Mouse (Mus musculus): ENCODE results near the gene Fhit. TPM values are rescaled to one million over a fixed set of nuclear protein-coding genes. Genes with fewer than 3 reads are reported as not detected.

Fhit gene
- polyA plus RNA-seq, 1 experiment from 2014 or later, result 1.7 TPM

GRCm38 (mm10) chr14:10209007-10209406 lies 952.8 kb downstream of the Fhit start:
- Histone ChIP-seq H3K36me3 (ENCODE audit: control insufficient read depth, insufficient read depth, low read length) (no peaks in the 10 kb centered on the region), H3K9ac (ENCODE audit: low read length) (no peak overlapping the region), H3K27ac (replicated peaks; ENCODE audit: low read depth, low read length) (no peak overlapping the region), H3K27me3 (ENCODE audit: control insufficient read depth, insufficient read depth, low read length) (no peaks in the 10 kb centered on the region), H3K4me2 (ENCODE audit: low read depth, severe bottlenecking) (no peak overlapping the region), H3K4me1 (ENCODE audit: control insufficient read depth, insufficient read depth, low read length) (no peaks in the 10 kb centered on the region), H3K9me3 (ENCODE audit: control insufficient read depth, low read length) (no peaks in the 10 kb centered on the region), H3K4me3 (ENCODE audit: low read depth, low read length) (no peak overlapping the region)
- no peak for ATAC-seq (ENCODE audit: insufficient number of reproducible peaks, low FRiP score, low TSS enrichment, low read depth)
- WGBS, result 85% methylated on average over 3 of the region's 3 CpGs
- no peak for DNase-seq (ENCODE audit: low spot score)

GRCm38 (mm10) chr14:10205699-10206098 lies 956.1 kb downstream of the Fhit start:
- Histone ChIP-seq H3K4me2 (ENCODE audit: low read depth, severe bottlenecking) (no peak overlapping the region), H3K27ac (replicated peaks; ENCODE audit: low read depth, low read length) (no peak overlapping the region), H3K9ac (ENCODE audit: low read length) (no peak overlapping the region), H3K4me1 (ENCODE audit: control insufficient read depth, insufficient read depth, low read length) (no peaks in the 10 kb centered on the region), H3K36me3 (ENCODE audit: control insufficient read depth, insufficient read depth, low read length) (no peaks in the 10 kb centered on the region), H3K4me3 (ENCODE audit: low read depth, low read length) (no peak overlapping the region), H3K9me3 (ENCODE audit: control insufficient read depth, low read length) (no peaks in the 10 kb centered on the region), H3K27me3 (ENCODE audit: control insufficient read depth, insufficient read depth, low read length) (no peaks in the 10 kb centered on the region)
- DNase-seq (ENCODE audit: low spot score) (no peak), ATAC-seq (ENCODE audit: insufficient number of reproducible peaks, low FRiP score, low TSS enrichment, low read depth) (no peak)
- WGBS, result 94% methylated on average over 5 of the region's 5 CpGs

GRCm38 (mm10) chr14:10205290-10205689 lies 956.5 kb downstream of the Fhit start:
- Histone ChIP-seq H3K4me1 (ENCODE audit: control insufficient read depth, insufficient read depth, low read length) (no peaks in the 10 kb centered on the region), H3K27ac (replicated peaks; ENCODE audit: low read depth, low read length) (no peak overlapping the region), H3K36me3 (ENCODE audit: control insufficient read depth, insufficient read depth, low read length) (no peaks in the 10 kb centered on the region), H3K4me2 (ENCODE audit: low read depth, severe bottlenecking) (no peak overlapping the region), H3K9ac (ENCODE audit: low read length) (no peak overlapping the region), H3K27me3 (ENCODE audit: control insufficient read depth, insufficient read depth, low read length) (no peaks in the 10 kb centered on the region), H3K9me3 (ENCODE audit: control insufficient read depth, low read length) (no peaks in the 10 kb centered on the region), H3K4me3 (ENCODE audit: low read depth, low read length) (no peak overlapping the region)
- no peak for ATAC-seq (ENCODE audit: insufficient number of reproducible peaks, low FRiP score, low TSS enrichment, low read depth)
- no peak for DNase-seq (ENCODE audit: low spot score)
- WGBS, result 84% methylated on average over 4 of the region's 4 CpGs

GRCm38 (mm10) chr14:10194130-10194529 lies 967.7 kb downstream of the Fhit start:
- Histone ChIP-seq H3K9me3 (ENCODE audit: control insufficient read depth, low read length) (no peaks in the 10 kb centered on the region), H3K27ac (replicated peaks; ENCODE audit: low read depth, low read length) (no peak overlapping the region), H3K36me3 (ENCODE audit: control insufficient read depth, insufficient read depth, low read length) (no peaks in the 10 kb centered on the region), H3K9ac (ENCODE audit: low read length) (no peak overlapping the region), H3K27me3 (ENCODE audit: control insufficient read depth, insufficient read depth, low read length) (no peaks in the 10 kb centered on the region), H3K4me1 (ENCODE audit: control insufficient read depth, insufficient read depth, low read length) (no peaks in the 10 kb centered on the region), H3K4me2 (ENCODE audit: low read depth, severe bottlenecking) (no peak overlapping the region), H3K4me3 (ENCODE audit: low read depth, low read length) (no peak overlapping the region)
- DNase-seq (ENCODE audit: low spot score) (no peak), ATAC-seq (ENCODE audit: insufficient number of reproducible peaks, low FRiP score, low TSS enrichment, low read depth) (no peak)
- 67% methylated on average over 5 of the region's 5 CpGs for WGBS

GRCm38 (mm10) chr14:10171761-10172160 lies 990.1 kb downstream of the Fhit start:
- H3K4me2 ChIP-seq (ENCODE audit: low read depth, severe bottlenecking), result no peak overlapping the region
- DNase-seq (ENCODE audit: low spot score), result no peak
- H3K27me3 ChIP-seq (ENCODE audit: control insufficient read depth, insufficient read depth, low read length), result no peaks in the 10 kb centered on the region
- ATAC-seq (ENCODE audit: insufficient number of reproducible peaks, low FRiP score, low TSS enrichment, low read depth), result no peak
- H3K9me3 ChIP-seq (ENCODE audit: control insufficient read depth, low read length), result no peaks in the 10 kb centered on the region
- no peaks in the 10 kb centered on the region for H3K36me3 ChIP-seq (ENCODE audit: control insufficient read depth, insufficient read depth, low read length)
- no peak overlapping the region for H3K27ac ChIP-seq (replicated peaks; ENCODE audit: low read depth, low read length)
- H3K4me1 ChIP-seq (ENCODE audit: control insufficient read depth, insufficient read depth, low read length), result no peaks in the 10 kb centered on the region
- no peak overlapping the region for H3K4me3 ChIP-seq (ENCODE audit: low read depth, low read length)
- WGBS, result 66% methylated on average over 2 of the region's 2 CpGs
- no peak overlapping the region for H3K9ac ChIP-seq (ENCODE audit: low read length)

- 80% methylated on average over 6 of the region's 6 CpGs for WGBS
- no peak overlapping the region for H3K4me3 ChIP-seq (ENCODE audit: low read depth, low read length)
- no peak overlapping the region for H3K9ac ChIP-seq (ENCODE audit: low read length)
- no peaks in the 10 kb centered on the region for H3K9me3 ChIP-seq (ENCODE audit: control insufficient read depth, low read length)
- DNase-seq (ENCODE audit: low spot score), result no peak
- no peaks in the 10 kb centered on the region for H3K36me3 ChIP-seq (ENCODE audit: control insufficient read depth, insufficient read depth, low read length)
- H3K4me1 ChIP-seq (ENCODE audit: control insufficient read depth, insufficient read depth, low read length), result no peaks in the 10 kb centered on the region
- ATAC-seq (ENCODE audit: insufficient number of reproducible peaks, low FRiP score, low TSS enrichment, low read depth), result no peak
- H3K27me3 ChIP-seq (ENCODE audit: control insufficient read depth, insufficient read depth, low read length), result no peaks in the 10 kb centered on the region
- no peak overlapping the region for H3K27ac ChIP-seq (replicated peaks; ENCODE audit: low read depth, low read length)
- no peak overlapping the region for H3K4me2 ChIP-seq (ENCODE audit: low read depth, severe bottlenecking)
Observed at GRCm38 (mm10) chr14:10166641-10167429, 995.0 kb downstream of the Fhit start.

- Histone ChIP-seq H3K4me2 (ENCODE audit: low read depth, severe bottlenecking) (no peak overlapping the region), H3K4me3 (ENCODE audit: low read depth, low read length) (no peak overlapping the region), H3K9me3 (ENCODE audit: control insufficient read depth, low read length) (no peaks in the 10 kb centered on the region), H3K27me3 (ENCODE audit: control insufficient read depth, insufficient read depth, low read length) (no peaks in the 10 kb centered on the region), H3K9ac (ENCODE audit: low read length) (no peak overlapping the region), H3K36me3 (ENCODE audit: control insufficient read depth, insufficient read depth, low read length) (no peaks in the 10 kb centered on the region), H3K27ac (replicated peaks; ENCODE audit: low read depth, low read length) (no peak overlapping the region), H3K4me1 (ENCODE audit: control insufficient read depth, insufficient read depth, low read length) (no peaks in the 10 kb centered on the region)
- DNase-seq (ENCODE audit: low spot score), result no peak
- ATAC-seq (ENCODE audit: insufficient number of reproducible peaks, low FRiP score, low TSS enrichment, low read depth), result no peak
- WGBS, result 76% methylated on average over 5 of the region's 5 CpGs
Observed at GRCm38 (mm10) chr14:10149872-10150271, 1012.0 kb downstream of the Fhit start.

- no peak for ATAC-seq (ENCODE audit: insufficient number of reproducible peaks, low FRiP score, low TSS enrichment, low read depth)
- Histone ChIP-seq H3K9me3 (ENCODE audit: control insufficient read depth, low read length) (no peaks in the 10 kb centered on the region), H3K4me2 (ENCODE audit: low read depth, severe bottlenecking) (no peak overlapping the region), H3K4me3 (ENCODE audit: low read depth, low read length) (no peak overlapping the region), H3K36me3 (ENCODE audit: control insufficient read depth, insufficient read depth, low read length) (no peaks in the 10 kb centered on the region), H3K9ac (ENCODE audit: low read length) (no peak overlapping the region), H3K27ac (replicated peaks; ENCODE audit: low read depth, low read length) (no peak overlapping the region), H3K27me3 (ENCODE audit: control insufficient read depth, insufficient read depth, low read length) (no peaks in the 10 kb centered on the region), H3K4me1 (ENCODE audit: control insufficient read depth, insufficient read depth, low read length) (no peaks in the 10 kb centered on the region)
- DNase-seq (ENCODE audit: low spot score), result no peak
Observed at GRCm38 (mm10) chr14:10139311-10139710, 1022.5 kb downstream of the Fhit start.

- Histone ChIP-seq H3K9ac (ENCODE audit: low read length) (no peak overlapping the region), H3K4me1 (ENCODE audit: control insufficient read depth, insufficient read depth, low read length) (no peaks in the 10 kb centered on the region), H3K27me3 (ENCODE audit: control insufficient read depth, insufficient read depth, low read length) (no peaks in the 10 kb centered on the region), H3K9me3 (ENCODE audit: control insufficient read depth, low read length) (no peaks in the 10 kb centered on the region), H3K36me3 (ENCODE audit: control insufficient read depth, insufficient read depth, low read length) (no peaks in the 10 kb centered on the region), H3K4me3 (ENCODE audit: low read depth, low read length) (no peak overlapping the region), H3K27ac (replicated peaks; ENCODE audit: low read depth, low read length) (no peak overlapping the region), H3K4me2 (ENCODE audit: low read depth, severe bottlenecking) (no peak overlapping the region)
- DNase-seq (ENCODE audit: low spot score) (no peak), ATAC-seq (ENCODE audit: insufficient number of reproducible peaks, low FRiP score, low TSS enrichment, low read depth) (no peak)
- WGBS, result 93% methylated on average over 10 of the region's 10 CpGs
Observed at GRCm38 (mm10) chr14:10133873-10134272, 1028.0 kb downstream of the Fhit start.

Data from limb, embryonic 11.5 days (tissue).